Mouse (Mus musculus): ENCODE measurements around the gene Odf3l1.

Odf3l1 gene

DNA sequence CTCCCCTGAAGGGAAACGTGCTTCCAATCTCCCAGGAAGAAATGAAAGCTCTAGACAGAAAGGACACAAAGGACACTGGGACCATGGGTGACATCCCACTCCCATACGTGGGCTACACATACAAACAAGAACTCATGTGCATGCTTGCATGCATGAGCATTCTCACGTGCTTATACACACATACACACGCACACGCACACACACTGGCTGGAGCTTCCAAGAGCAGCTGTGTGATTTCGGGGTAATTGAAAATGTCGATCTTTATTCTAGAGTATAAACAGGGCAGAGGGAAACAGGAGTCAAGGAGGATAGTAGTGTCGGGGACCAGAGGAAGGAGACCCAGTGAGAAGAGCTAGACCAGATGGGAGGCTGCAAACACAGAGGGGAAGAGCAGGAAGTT is 19.8 kb downstream of the Odf3l1 start:
- no peak for DNase-seq (ENCODE audit: low spot score in 2 of 2)

DNA sequence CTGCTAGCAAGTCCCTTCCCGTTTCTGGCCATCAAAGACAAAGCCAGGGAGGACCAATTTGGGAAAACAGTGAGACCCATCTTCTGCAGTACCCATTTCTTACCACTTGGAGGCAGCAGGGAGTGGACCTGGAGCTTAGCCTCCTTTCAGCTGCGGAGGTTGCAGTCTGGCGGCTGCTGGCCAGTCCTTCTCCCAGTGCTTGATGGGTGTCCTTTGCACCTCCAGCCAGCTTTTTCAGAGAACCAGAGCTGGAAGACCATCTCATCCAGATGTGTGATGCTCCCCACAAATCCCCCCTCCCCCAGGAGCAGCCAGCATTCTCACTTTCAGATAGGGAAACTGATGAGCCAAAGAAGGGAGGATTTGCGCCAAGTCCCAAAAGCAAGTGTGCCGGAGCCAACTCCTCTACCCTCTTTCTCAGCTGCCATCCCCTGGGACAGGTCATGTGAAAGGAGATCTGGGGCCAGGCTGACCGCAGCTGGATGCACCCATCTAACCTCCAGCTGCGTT is 20.7 kb downstream of the Odf3l1 start:
- peak; percentile 27 to 74 for DNase-seq (ENCODE audit: low spot score in 2 of 2)

- no peak for DNase-seq (ENCODE audit: low spot score in 2 of 2)
Observed at GRCm38 (mm10) chr9:56842303-56842719, 22.2 kb downstream of the Odf3l1 start.

- DNase-seq (ENCODE audit: low spot score in 2 of 2) = no peak
Observed at GRCm38 (mm10) chr9:56841864-56842263, 22.6 kb downstream of the Odf3l1 start.

DNA sequence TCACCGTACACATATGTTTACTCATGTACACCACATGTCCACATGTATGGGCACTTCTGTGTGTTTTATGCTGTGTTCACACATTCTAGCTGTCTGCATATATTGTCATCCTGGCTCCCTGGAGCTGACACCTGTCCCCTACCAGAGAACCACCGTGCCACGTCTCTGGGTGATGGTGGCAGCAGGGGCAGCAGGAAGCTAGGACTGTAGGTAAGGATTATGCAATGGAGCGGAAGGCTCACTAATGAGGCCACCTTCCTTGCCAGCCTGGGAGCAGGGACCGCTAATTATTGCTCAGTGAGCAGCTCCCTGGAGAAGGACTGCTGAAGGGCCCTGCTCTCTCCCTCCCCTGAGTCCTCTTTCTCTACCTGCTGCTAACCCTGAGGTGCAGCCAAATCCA is 23.8 kb downstream of the Odf3l1 start:
- DNase-seq (ENCODE audit: low spot score in 2 of 2) = no peak

- no peak for DNase-seq (ENCODE audit: low spot score in 2 of 2)
Observed at GRCm38 (mm10) chr9:56835152-56835551, 29.3 kb downstream of the Odf3l1 start.

DNA sequence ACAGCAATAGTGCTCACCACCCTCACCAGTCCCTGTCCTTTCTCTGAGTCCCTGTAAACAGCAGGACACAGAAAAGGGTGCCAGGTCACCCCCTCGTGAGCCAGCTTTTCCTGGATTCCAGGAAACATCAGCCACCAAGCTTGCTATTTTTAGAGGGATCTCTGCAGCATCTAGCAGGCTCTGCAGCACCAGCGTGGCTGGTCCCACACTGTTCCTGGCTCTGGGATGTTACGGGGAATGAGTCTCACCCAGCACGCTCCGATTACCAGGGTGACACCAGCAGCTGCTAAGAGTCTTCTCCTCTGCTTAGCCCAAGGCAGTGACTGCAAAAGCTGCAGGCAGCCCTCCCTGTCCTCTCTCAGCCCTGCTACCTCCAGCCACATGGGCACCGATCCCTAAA is 31.6 kb downstream of the Odf3l1 start:
- no peak for DNase-seq (ENCODE audit: low spot score in 2 of 2)

- no peak for DNase-seq (ENCODE audit: low spot score in 2 of 2)
Observed at GRCm38 (mm10) chr9:56831904-56832303, 32.6 kb downstream of the Odf3l1 start.

DNA sequence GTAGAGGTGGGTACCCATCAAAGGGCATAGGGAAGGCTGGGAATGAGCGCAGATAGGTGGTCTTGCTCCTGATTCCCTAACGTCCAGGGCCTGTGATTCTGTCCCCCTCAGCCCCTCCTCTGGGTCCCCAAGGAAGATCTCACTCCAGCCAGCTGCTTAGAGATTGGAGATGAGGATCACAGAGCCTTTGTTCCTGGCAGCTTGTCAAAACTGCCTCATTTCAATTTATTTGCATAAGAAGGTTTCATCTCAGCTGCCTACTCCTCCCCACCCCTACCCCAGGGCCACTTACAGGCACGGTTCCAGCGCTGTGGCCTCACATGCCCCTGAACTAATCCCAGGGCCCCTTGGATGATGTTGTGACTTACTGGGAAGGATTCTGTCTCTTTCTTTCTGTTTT is 34.3 kb downstream of the Odf3l1 start:
- no peak for DNase-seq (ENCODE audit: low spot score in 2 of 2)

DNA sequence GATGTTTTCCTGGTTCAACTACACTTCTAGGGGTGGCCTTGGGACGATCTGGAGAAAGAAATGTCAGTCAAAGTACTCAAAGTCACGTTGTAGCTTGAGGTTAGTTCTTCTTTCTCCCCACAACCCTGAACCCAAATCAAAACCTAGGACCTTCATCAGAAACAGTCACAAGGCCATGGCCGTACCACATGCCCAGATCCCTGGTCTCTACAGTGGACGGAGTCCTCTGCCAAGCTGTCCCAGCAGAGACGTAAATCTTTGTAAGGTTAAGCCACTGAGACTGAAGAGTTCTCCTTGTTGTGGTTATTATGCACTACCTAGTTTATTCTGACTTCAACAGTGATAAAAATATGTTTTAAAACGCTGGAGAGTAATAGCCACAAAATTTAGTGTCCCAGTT is 35.6 kb downstream of the Odf3l1 start:
- no peak for DNase-seq (ENCODE audit: low spot score in 2 of 2)

DNA sequence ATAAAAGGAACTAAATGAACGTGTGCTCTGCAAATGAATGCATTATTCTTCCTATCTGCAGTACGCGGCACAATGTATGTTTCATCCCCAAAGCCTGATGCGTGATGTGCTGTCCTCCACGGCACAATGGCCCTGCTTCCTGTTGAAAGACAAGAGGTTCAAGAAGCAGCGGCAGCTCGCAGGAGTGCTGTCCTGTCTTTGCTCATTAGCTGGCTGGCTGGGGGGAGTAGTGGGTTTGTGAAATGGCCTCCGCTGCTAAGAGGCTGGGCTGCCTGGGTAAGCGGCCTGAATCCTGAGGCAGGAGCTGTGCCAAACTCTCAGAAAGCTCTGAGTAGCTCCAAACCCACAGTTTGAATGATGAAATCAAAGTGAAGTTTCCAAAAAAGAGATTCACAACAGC is 36.3 kb downstream of the Odf3l1 start:
- no peak for DNase-seq (ENCODE audit: low spot score in 2 of 2)

GRCm38 (mm10) chr9:56825476-56826213 is 38.8 kb downstream of the Odf3l1 start:
- DNase-seq (ENCODE audit: low spot score in 2 of 2) = no peak

DNA sequence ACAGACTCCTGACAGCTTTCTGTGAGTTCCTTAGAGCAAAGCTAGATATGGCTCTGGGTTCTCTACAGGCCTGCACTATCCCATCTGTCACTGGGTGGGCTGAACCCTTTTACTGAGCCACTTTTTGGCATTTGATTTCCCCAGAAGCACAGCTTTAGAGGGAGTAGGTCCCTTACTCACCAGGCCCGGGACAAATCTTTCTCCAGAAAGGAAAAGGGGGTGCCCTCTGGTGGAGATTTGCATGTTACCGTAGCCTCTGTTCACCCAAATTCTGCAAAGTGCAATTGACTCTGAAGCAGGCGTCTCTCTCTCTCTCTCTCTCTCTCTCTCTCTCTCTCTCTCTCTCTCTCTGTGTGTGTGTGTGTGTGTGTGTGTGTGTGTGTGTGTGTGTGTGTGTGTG is 39.6 kb downstream of the Odf3l1 start:
- no peak for DNase-seq (ENCODE audit: low spot score in 2 of 2)

DNA sequence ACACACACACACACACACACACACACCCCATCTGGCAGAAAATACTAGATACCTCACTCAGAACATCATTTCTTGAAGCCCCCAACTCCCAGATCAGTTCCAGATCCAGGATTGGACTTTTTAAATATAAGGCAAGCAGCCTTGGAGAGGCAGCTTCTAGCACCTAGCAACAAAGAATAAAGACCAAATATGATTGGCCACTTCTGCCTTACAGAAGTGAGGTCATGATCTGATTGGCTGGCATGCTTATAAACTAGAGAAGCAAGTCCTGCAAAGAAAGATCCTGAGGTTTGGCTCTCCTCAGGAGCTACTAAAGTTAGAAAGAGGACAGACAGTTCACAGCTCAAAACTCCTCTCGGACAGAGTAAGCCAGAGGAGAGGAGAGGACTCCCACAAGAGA is 53.6 kb downstream of the Odf3l1 start:
- DNase-seq (ENCODE audit: low spot score in 2 of 2) = no peak

GRCm38 (mm10) chr9:56807990-56808389 is 56.5 kb downstream of the Odf3l1 start:
- no peak for DNase-seq (ENCODE audit: low spot score in 2 of 2)

DNA sequence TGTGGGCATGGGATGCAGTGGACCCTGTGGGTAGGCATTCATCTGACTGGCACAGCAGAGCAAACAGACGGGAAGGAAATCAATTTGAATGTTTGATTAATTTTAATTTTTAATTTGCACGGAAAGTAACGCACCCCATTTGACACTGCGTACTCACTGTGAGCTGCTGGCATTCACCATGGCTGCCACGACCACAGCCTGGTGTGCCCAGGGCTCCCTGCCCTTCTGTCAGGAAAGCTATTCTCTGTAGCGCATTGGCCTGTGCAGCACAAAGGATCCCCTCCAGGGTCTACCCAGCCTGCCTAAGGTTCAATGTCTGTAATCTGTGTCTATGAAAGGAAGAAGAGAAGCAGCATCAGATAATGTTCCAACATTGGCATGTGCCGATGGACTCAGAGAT is 61.3 kb downstream of the Odf3l1 start:
- no peak for DNase-seq (ENCODE audit: low spot score in 2 of 2)
